Mouse (Mus musculus): ENCODE measurements at regions not wholly inside any gene's neighbourhood (a gene's known extent, or its start where the extent isn't known, plus 50 kb on each side); places are given as distances from the start of the nearest gene placed in this dataset.

- H3K27ac ChIP-seq (ENCODE audit: insufficient read depth, low read depth, low read length): no peak overlapping the region
- H3K4me3 ChIP-seq (ENCODE audit: insufficient read depth, low read length): no peak overlapping the region
- H3K4me1 ChIP-seq (ENCODE audit: control insufficient read depth, insufficient read depth, low read length): no peaks in the 10 kb centered on the region
- TF ChIP-seq POLR2A (IDR thresholded peaks at IDR 0.05; ENCODE audit: borderline replicate concordance, low read depth, low read length) (no peak), CTCF (IDR thresholded peaks at IDR 0.05; ENCODE audit: low read depth, low read length) (no peak)
Measured at GRCm38 (mm10) chrX:142456022-142456421, 65.7 kb upstream of the Acsl4 start.

- TF ChIP-seq POLR2A (IDR thresholded peaks at IDR 0.05; ENCODE audit: borderline replicate concordance, low read depth, low read length): no peak
- TF ChIP-seq CTCF (IDR thresholded peaks at IDR 0.05; ENCODE audit: low read depth, low read length): no peak
- H3K27ac ChIP-seq (ENCODE audit: insufficient read depth, low read depth, low read length): no peak overlapping the region
- H3K4me3 ChIP-seq (ENCODE audit: insufficient read depth, low read length): no peak overlapping the region
- H3K4me1 ChIP-seq (ENCODE audit: control insufficient read depth, insufficient read depth, low read length): no peaks in the 10 kb centered on the region
Measured at GRCm38 (mm10) chrX:142464174-142464573, 73.8 kb upstream of the Acsl4 start.

- no peaks in the 10 kb centered on the region for H3K4me1 ChIP-seq (ENCODE audit: control insufficient read depth, insufficient read depth, low read length)
- no peak overlapping the region for H3K4me3 ChIP-seq (ENCODE audit: insufficient read depth, low read length)
- TF ChIP-seq POLR2A (IDR thresholded peaks at IDR 0.05; ENCODE audit: borderline replicate concordance, low read depth, low read length) (no peak), CTCF (IDR thresholded peaks at IDR 0.05; ENCODE audit: low read depth, low read length) (no peak)
Measured at GRCm38 (mm10) chrX:142464756-142465155, 74.4 kb upstream of the Acsl4 start.

DNA sequence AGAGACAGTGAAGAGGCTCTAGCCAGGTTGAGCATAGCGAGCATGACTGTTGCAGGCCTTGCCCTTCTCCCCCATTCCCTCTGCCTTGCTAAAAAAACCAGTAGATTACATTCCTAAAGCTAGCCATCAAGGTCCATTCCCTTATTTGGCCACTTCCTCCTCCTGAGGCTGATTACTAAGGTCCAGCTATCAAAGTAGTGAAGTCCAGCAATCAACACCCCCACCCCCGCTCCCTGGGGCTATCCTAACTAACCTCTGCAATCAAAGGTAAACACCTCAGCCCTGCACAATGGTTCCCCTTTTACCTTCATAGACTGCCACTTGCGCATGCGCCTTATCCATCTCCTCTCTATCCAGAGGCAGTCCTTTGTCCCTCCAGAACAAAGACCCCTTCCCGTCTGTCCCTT, 77.5 kb upstream of the Acsl4 start:
- H3K4me3 ChIP-seq (ENCODE audit: insufficient read depth, low read length): no peak overlapping the region
- no peak overlapping the region for H3K27ac ChIP-seq (ENCODE audit: insufficient read depth, low read depth, low read length)
- TF ChIP-seq CTCF (IDR thresholded peaks at IDR 0.05; ENCODE audit: low read depth, low read length) (no peak), POLR2A (IDR thresholded peaks at IDR 0.05; ENCODE audit: borderline replicate concordance, low read depth, low read length) (no peak)
- H3K4me1 ChIP-seq (ENCODE audit: control insufficient read depth, insufficient read depth, low read length): no peaks in the 10 kb centered on the region

More at GRCm38 (mm10) chrX:142464756-142465155, 74.4 kb upstream of the Acsl4 start:
- no peak overlapping the region for H3K27ac ChIP-seq (ENCODE audit: insufficient read depth, low read depth, low read length)

DNA sequence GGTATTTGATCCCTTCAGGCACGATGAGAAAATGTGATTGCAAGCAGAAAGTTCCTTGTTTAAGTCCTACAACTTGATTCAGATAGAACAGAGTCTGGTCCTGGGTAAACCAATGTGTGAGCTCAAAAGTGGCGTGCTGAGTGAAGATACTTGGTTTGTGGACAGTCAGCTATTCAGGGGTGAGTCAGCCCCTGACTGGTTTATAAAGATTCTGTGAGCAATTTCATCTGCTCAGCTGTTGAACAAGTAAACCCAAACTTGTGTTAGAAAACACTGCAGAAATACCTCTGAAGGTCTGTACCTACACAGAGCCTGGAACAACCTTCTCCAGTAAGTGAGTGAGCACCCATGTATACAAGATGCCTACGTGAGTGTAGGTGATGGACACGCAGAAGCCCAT, 78.1 kb upstream of the Acsl4 start:
- Histone ChIP-seq H3K27ac (ENCODE audit: insufficient read depth, low read depth, low read length) (no peak overlapping the region), H3K4me3 (ENCODE audit: insufficient read depth, low read length) (no peak overlapping the region), H3K4me1 (ENCODE audit: control insufficient read depth, insufficient read depth, low read length) (no peaks in the 10 kb centered on the region)
- TF ChIP-seq CTCF (IDR thresholded peaks at IDR 0.05; ENCODE audit: low read depth, low read length) (no peak), POLR2A (IDR thresholded peaks at IDR 0.05; ENCODE audit: borderline replicate concordance, low read depth, low read length) (no peak)

DNA sequence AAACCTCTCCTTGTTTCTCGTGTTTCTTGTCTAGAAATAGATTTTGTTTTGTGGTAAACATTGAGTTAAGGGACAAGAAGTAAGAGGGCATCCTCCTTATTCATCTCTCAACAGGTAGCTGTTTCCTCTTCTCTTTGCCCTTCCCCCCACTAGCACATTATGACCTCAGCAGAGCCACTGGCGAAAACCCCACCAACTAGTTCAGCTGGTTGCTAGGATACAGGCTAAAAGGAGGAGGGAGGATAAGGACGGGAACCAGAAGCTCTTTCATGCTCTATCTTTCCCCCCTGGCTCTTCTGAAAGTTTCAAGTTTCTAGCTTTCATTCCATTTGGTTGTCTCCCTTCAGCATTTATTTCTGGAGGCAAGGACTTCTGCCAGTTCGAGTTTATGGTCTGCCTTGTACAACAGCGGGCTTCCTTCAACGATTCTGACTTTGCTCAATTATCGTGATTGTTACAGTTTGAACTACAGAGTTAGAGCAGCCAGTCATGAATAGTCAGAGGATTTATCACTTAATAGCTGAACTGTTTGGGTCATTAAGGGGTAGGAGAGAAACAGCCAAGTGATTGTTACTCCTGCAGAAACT, 78.8 kb upstream of the Acsl4 start:
- Histone ChIP-seq H3K4me3 (ENCODE audit: insufficient read depth, low read length) (no peak overlapping the region), H3K27ac (ENCODE audit: insufficient read depth, low read depth, low read length) (no peak overlapping the region), H3K4me1 (ENCODE audit: control insufficient read depth, insufficient read depth, low read length) (no peaks in the 10 kb centered on the region)
- TF ChIP-seq POLR2A (IDR thresholded peaks at IDR 0.05; ENCODE audit: borderline replicate concordance, low read depth, low read length) (no peak), CTCF (IDR thresholded peaks at IDR 0.05; ENCODE audit: low read depth, low read length) (no peak)

GRCm38 (mm10) chrX:142470083-142470482, 79.7 kb upstream of the Acsl4 start:
- no peak overlapping the region for H3K4me3 ChIP-seq (ENCODE audit: insufficient read depth, low read length)
- no peaks in the 10 kb centered on the region for H3K4me1 ChIP-seq (ENCODE audit: control insufficient read depth, insufficient read depth, low read length)
- TF ChIP-seq POLR2A (IDR thresholded peaks at IDR 0.05; ENCODE audit: borderline replicate concordance, low read depth, low read length) (no peak), CTCF (IDR thresholded peaks at IDR 0.05; ENCODE audit: low read depth, low read length) (no peak)
- H3K27ac ChIP-seq (ENCODE audit: insufficient read depth, low read depth, low read length): no peak overlapping the region

DNA sequence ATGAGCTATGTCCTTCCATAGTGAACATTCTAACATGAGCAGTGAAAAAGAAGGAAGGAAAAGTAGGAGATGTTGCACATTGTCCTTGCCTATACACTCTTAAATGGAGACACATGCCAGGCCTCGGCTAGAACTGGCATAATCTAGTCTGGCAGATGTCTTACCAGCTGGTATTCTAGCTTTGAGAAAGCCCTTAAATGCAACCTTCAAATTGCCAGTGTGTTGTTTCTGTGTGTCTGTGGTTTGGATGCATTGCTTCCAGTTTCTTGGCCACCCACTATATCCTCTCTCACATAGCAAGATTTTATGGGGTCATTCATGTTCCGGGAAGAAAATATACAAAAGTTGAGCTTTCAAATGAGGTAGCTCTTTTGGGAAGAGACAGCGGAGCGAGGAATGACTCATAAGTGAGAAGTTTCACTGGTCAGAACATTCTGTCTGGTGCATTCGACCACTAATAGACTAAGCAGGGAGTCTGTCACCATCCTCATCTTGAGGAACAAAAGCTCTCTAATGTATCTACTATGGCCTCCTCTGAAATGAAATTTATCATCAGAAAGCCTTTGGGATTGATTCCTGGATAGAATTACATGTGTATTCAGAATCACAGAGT, 91.0 kb upstream of the Acsl4 start:
- TF ChIP-seq POLR2A (IDR thresholded peaks at IDR 0.05; ENCODE audit: borderline replicate concordance, low read depth, low read length) (no peak), CTCF (IDR thresholded peaks at IDR 0.05; ENCODE audit: low read depth, low read length) (no peak)
- no peak overlapping the region for H3K27ac ChIP-seq (ENCODE audit: insufficient read depth, low read depth, low read length)
- no peak overlapping the region for H3K4me3 ChIP-seq (ENCODE audit: insufficient read depth, low read length)
- H3K4me1 ChIP-seq (ENCODE audit: control insufficient read depth, insufficient read depth, low read length): peaks cover 8% of the 10 kb centered on the region

DNA sequence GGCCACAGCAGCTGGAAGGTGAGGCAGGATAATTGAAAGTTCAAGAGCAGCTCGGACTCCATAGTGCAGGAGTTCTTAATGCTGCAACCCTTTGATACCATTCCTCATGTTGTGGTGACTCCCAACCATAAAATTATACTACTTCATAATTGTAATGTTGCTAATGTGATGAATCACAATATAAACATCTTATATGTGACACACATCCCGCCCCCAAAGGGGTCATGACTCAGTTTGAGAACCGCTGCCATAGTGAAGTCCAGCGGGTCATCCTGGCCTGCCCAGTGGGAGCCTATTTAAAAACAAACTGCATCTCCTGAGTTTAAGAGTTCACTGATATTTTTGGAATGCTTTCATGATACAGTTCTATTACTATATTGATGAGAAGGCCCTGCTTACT, 97.7 kb upstream of the Acsl4 start:
- Histone ChIP-seq H3K4me3 (ENCODE audit: insufficient read depth, low read length) (no peak overlapping the region), H3K27ac (ENCODE audit: insufficient read depth, low read depth, low read length) (no peak overlapping the region), H3K4me1 (ENCODE audit: control insufficient read depth, insufficient read depth, low read length) (0 out of 2 replicates have a peak, but pooled peaks cover 2% of the 10 kb centered on the region)
- TF ChIP-seq POLR2A (IDR thresholded peaks at IDR 0.05; ENCODE audit: borderline replicate concordance, low read depth, low read length) (no peak), CTCF (IDR thresholded peaks at IDR 0.05; ENCODE audit: low read depth, low read length) (no peak)

DNA sequence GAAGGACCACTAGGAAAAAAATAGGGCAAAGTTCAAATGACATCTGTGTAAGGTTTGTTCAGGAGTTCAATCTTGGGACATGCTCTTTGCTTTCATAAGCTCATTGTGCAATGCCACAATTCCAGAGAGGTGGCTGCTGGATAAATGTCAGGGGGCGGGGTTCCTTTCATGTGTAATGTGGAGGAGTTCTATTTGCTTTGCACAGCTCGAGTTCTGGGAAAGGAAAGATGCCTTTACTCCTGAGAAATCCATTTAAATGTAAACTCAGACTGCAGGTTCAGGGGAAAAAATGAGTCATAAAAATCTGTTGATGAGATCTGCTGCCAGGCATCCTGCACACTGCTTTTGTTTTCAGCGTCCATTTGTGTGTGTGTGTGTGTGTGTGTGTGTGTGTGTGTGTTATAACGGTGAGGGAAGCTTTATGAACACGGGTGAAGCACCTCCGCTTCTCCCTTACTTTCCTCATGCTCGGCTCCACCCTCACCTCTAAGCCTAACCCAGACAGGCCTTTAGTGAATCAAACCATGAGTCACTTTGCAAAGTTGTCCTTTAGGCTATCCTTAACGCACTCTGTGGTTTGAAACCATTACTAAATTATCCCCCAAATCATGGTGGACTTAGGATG, 99.9 kb upstream of the Acsl4 start:
- TF ChIP-seq POLR2A (IDR thresholded peaks at IDR 0.05; ENCODE audit: borderline replicate concordance, low read depth, low read length) (no peak), CTCF (IDR thresholded peaks at IDR 0.05; ENCODE audit: low read depth, low read length) (no peak)
- Histone ChIP-seq H3K4me1 (ENCODE audit: control insufficient read depth, insufficient read depth, low read length) (no peaks in the 10 kb centered on the region), H3K27ac (ENCODE audit: insufficient read depth, low read depth, low read length) (no peak overlapping the region), H3K4me3 (ENCODE audit: insufficient read depth, low read length) (no peak overlapping the region)
